Mouse (Mus musculus) thymus, postnatal 14 days (tissue): ENCODE measurements at regions not wholly inside any gene's neighbourhood (a gene's known extent, or its start where the extent isn't known, plus 50 kb on each side); places are given as distances from the start of the nearest gene placed in this dataset.

Experiments
- DNase-seq: peaks from one replicate; pipeline ENCODE4 v3.0.0; 2021

- peak; percentile 75 for DNase-seq
Measured at GRCm38 (mm10) chr9:32815473-32815872, 179.5 kb downstream of the Ets1 start.

- DNase-seq, result peak; percentile 51
Measured at GRCm38 (mm10) chr9:32816649-32817425, 180.8 kb downstream of the Ets1 start.

- DNase-seq, result no peak
Measured at GRCm38 (mm10) chr9:32817442-32818358, 181.7 kb downstream of the Ets1 start.

- no peak for DNase-seq
Measured at GRCm38 (mm10) chr9:32823439-32824133, 187.6 kb downstream of the Ets1 start.

- DNase-seq, result no peak
Measured at GRCm38 (mm10) chr9:32824134-32824531, 188.1 kb downstream of the Ets1 start.

- DNase-seq, result no peak
Measured at GRCm38 (mm10) chr9:32830268-32830891, 194.4 kb downstream of the Ets1 start.

GRCm38 (mm10) chr9:32833373-32833772, 197.4 kb downstream of the Ets1 start:
- DNase-seq, result no peak

GRCm38 (mm10) chr9:32834751-32835625, 199.0 kb downstream of the Ets1 start:
- DNase-seq, result no peak

- DNase-seq, result no peak
Measured at GRCm38 (mm10) chr9:32835626-32835971, 199.6 kb downstream of the Ets1 start.

- DNase-seq, result no peak
Measured at GRCm38 (mm10) chr9:32836371-32836770, 200.3 kb downstream of the Ets1 start.

- DNase-seq, result no peak
Measured at GRCm38 (mm10) chr9:32847361-32847760, 211.3 kb downstream of the Ets1 start.

GRCm38 (mm10) chr9:32852282-32852681, 216.3 kb downstream of the Ets1 start:
- no peak for DNase-seq

- peak; percentile 20 for DNase-seq
Measured at GRCm38 (mm10) chr9:32863286-32863685, 227.3 kb downstream of the Ets1 start.

- no peak for DNase-seq
Measured at GRCm38 (mm10) chr9:32868936-32869335, 232.9 kb downstream of the Ets1 start.

- no peak for DNase-seq
Measured at GRCm38 (mm10) chr9:32874306-32874875, 238.4 kb downstream of the Ets1 start.

- no peak for DNase-seq
Measured at GRCm38 (mm10) chr9:32882819-32883587, 247.0 kb downstream of the Ets1 start.

- no peak for DNase-seq
Measured at GRCm38 (mm10) chr9:32886008-32886650, 250.1 kb downstream of the Ets1 start.

- DNase-seq, result no peak
Measured at GRCm38 (mm10) chr9:32899801-32900200, 263.8 kb downstream of the Ets1 start.

- peak; percentile 23 for DNase-seq
Measured at GRCm38 (mm10) chr9:32901287-32901686, 265.3 kb downstream of the Ets1 start.

- DNase-seq, result peak; percentile 45
Measured at GRCm38 (mm10) chr9:32906233-32906872, 270.3 kb downstream of the Ets1 start.
